Mouse (Mus musculus) layer of hippocampus, adult 2 months (tissue): ENCODE data around the gene Vsnl1. TPM values are rescaled to one million over a fixed set of nuclear protein-coding genes. Genes with fewer than 3 reads are reported as not detected.

Source experiments
- DNase-seq, 2 experiments: peaks; one replicate each; pipeline ENCODE4 v3.0.0; 2022; ENCODE audit warnings: low spot score in 2 of 2
- H3K27ac ChIP-seq: fragments of 200-600 bp; 2 replicates; pipeline ENCODE4 v1.8.1; 2022
- H3K4me3 ChIP-seq: fragments of 200-600 bp; 2 replicates; pipeline ENCODE4 v1.8.1; 2022; ENCODE audit warnings: mild to moderate bottlenecking
- CTCF ChIP-seq: fragments of 200-600 bp; conservative IDR thresholded peaks from 2 replicates; pipeline ENCODE4 v1.8.1; 2022; ENCODE audit warnings: antibody characterized with exemption, mild to moderate bottlenecking, moderate library complexity
- long read RNA-seq, 2 experiments: library from polyadenylated mRNA; stranded (forward); transcript quantifications; one replicate each; pipeline ENCODE4 v2.0.0; 2021; ENCODE audit warnings: borderline mapping rate in 2 of 2
- total RNA-seq, 2 experiments: library from RNA; stranded (reverse); gene quantifications; 2 replicates each; pipeline ENCODE4 v1.2.3; 2021

The Vsnl1 gene
- total RNA-seq = 100 to 1,000 TPM; 384 to 415 TPM
- long read RNA-seq, experiment 1, transcript Vsnl1-201 (4 exons, 1,903 nt) = major isoform, 176 of 198 reads
- long read RNA-seq, experiment 1, partial matches to known transcripts = 8 of 198 reads
- long read RNA-seq, experiment 1, other reads (novel, unspliced or antisense) = 14 of 198 reads
- long read RNA-seq, experiment 2, transcript Vsnl1-201 (4 exons, 1,903 nt) = major isoform, 215 of 240 reads
- long read RNA-seq, experiment 2, partial matches to known transcripts = 13 of 240 reads
- long read RNA-seq, experiment 2, other reads (novel, unspliced or antisense) = 12 of 240 reads

DNA sequence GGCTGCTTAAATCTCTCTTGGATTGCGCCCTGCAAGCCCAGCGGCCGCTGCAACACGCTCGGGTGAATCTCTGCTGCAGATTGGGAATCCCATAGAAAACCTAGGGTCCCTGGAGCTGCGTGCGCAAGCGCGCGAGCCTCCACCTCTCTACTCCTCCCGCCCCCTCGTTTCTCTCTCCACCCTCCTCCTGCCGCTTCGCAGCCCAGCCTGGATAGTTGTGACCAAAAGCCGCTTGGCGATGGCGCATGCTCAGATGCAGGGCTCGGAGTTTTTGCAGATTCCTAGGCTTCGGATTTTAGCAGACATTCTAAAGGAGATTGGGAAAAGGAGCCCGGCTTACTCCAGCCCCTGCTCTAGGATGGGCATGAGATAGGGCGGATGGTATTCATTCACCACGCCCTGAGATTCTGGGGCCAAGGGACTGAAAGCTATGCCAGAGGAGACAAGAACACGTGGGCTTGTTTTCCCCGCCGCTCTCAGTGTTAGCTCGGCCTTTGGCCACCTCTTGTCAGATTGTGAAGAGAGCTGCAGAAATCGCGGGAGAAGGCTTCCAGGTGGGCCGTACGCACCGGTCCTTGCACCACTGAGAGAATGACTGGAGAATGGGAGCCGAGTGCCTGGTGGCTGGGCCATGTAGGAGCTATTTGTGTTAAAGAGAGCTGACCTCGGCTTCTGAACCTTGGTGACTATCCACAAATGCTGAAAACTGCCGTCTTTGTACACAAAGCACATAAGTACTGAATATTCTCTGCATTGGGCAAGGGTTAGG lies at the start of gene Vsnl1:
TSS of gene Vsnl1 (minus strand) at position 117 of the 769 bp plus-strand sequence.
- Histone ChIP-seq H3K27ac (peak within 1 kb of the TSS; percentile 90), H3K4me3 (peak within 1 kb of the TSS; percentile 77)
- TF ChIP-seq CTCF = no peak
- DNase-seq = peak; percentile 88 to 94

GRCm38 (mm10) chr12:11456632-11457031 lies 20.2 kb upstream of the Vsnl1 start:
- Histone ChIP-seq H3K4me3 (peak overlapping the region; percentile 75), H3K27ac (peak overlapping the region; percentile 87)
- TF ChIP-seq CTCF = no peak
- no peak for DNase-seq

DNA sequence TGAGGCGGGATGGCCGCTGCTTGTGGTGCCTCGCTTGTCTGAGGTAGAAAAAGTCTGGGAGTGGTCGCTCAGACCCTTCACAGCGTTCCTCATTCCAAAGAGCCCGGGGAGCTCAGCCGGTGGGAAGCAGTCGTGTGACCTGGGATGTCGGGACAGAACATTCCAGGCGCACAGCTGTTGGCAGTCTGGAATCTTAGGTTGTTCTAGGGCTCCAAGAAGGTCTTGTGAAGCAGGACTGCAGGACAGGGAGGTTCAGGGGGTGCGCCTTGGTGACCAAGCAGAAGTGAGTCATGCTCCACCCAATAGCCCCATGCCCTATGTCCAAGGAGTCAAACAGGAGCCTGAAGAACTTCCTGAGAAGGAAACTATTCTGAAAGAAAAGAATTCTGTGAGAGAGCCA lies 19.8 kb upstream of the Vsnl1 start:
- no peak for TF ChIP-seq CTCF
- Histone ChIP-seq H3K4me3 (peak overlapping the region; percentile 75), H3K27ac (peak overlapping the region; percentile 87)
- DNase-seq = no peak

- Histone ChIP-seq H3K27ac (peak within 1 kb of the TSS; percentile 87), H3K4me3 (peak within 1 kb of the TSS; percentile 75)
- peak; percentile 82 to 84 for DNase-seq
- peak; percentile 37 for TF ChIP-seq CTCF
Measured at GRCm38 (mm10) chr12:11455549-11456194, 19.3 kb upstream of the Vsnl1 start, which contains the start of gene Rad51ap2. TSS of gene Rad51ap2 (plus strand) at chr12:11456079.

GRCm38 (mm10) chr12:11454146-11454545 lies 17.7 kb upstream of the Vsnl1 start:
- H3K4me3 ChIP-seq = no peak overlapping the region
- no peak for TF ChIP-seq CTCF
- no peak overlapping the region for H3K27ac ChIP-seq
- no peak for DNase-seq

GRCm38 (mm10) chr12:11437907-11438447 lies 1.6 kb upstream of the Vsnl1 start:
- H3K27ac ChIP-seq = peak overlapping the region; percentile 49; the same call in 1 of the 2 replicates
- peak overlapping the region; percentile 40 for H3K4me3 ChIP-seq
- no peak for DNase-seq
- no peak for TF ChIP-seq CTCF

- Histone ChIP-seq H3K4me3 (peak overlapping the region; percentile 77), H3K27ac (peak overlapping the region; percentile 90)
- TF ChIP-seq CTCF = peak; percentile 79
Measured at GRCm38 (mm10) chr12:11437266-11437906, 973 bp upstream of the Vsnl1 start.

DNA sequence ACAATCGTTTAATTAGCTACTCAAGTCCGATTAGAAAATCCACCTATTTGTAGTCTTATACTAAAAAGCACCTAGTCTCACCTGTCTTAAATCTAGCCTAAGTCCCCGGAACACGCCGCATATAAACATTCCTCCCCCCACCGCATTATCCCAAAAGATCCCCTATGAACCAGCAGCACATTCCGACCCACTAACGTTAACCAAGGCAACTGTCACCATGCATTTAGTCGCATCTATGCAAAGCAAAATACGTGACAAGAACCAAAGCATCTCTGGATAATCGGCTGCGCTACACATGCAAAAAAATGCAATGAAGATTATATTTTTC lies 426 bp downstream of the Vsnl1 start:
- H3K4me3 ChIP-seq = peak overlapping the region; percentile 77
- DNase-seq = no peak

More at GRCm38 (mm10) chr12:11437266-11437906, 973 bp upstream of the Vsnl1 start:
- DNase-seq = peak; percentile 83 to 86

DNA sequence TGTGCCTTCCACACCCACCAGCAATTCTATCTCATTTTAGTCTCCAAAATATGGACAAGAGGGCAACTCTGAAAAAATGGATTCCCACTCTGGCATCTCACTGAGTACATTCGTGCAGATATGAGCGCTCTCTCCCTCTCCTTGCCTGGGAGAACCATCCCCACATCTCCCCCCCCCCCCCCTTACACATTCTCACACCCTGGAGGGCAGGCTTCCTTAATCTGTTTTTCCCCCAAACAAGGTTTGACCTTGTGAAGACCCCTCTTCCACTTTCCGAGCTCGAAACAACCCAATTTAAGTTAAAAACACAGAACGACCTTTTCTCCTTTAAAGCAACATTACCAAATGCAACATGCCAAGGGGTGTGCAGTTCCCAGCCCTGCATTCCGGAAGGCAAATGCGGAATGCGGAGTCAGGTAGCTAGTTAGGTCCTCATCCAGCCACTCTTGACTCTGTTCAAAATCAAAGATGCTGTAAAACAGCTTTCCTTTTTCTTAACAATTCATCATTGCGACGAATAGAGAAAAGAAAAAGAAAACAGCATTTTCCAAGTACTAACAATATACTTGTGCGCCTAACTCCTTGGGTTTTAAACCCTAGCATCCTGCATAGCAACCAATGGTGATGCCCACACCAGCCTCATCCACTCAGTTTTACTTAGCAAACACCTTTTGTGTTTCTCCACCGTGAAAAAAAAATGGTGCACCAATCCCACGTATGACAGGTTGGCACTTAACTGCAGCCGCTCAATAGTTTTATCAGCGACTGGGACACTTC lies 979 bp downstream of the Vsnl1 start:
- H3K4me3 ChIP-seq = peak overlapping the region; percentile 77
- peak overlapping the region; percentile 90 for H3K27ac ChIP-seq
- TF ChIP-seq CTCF = no peak
- no peak for DNase-seq

More for the DNA sequence above, 426 bp downstream of the Vsnl1 start:
- TF ChIP-seq CTCF = no peak
- peak overlapping the region; percentile 90 for H3K27ac ChIP-seq

GRCm38 (mm10) chr12:11434446-11434845 lies 2.0 kb downstream of the Vsnl1 start:
- DNase-seq = no peak
- no peak for TF ChIP-seq CTCF
- peak overlapping the region; percentile 77 for H3K4me3 ChIP-seq
- H3K27ac ChIP-seq = peak overlapping the region; percentile 90

- Histone ChIP-seq H3K27ac (peak overlapping the region; percentile 67), H3K4me3 (peak overlapping the region; percentile 29)
- no peak for DNase-seq
- no peak for TF ChIP-seq CTCF
Measured at GRCm38 (mm10) chr12:11433716-11434115, 2.7 kb downstream of the Vsnl1 start.

- no peak overlapping the region for H3K4me3 ChIP-seq
- H3K27ac ChIP-seq = peak overlapping the region; percentile 67
- no peak for TF ChIP-seq CTCF
- no peak for DNase-seq
Measured at GRCm38 (mm10) chr12:11433126-11433525, 3.3 kb downstream of the Vsnl1 start.
